Mouse (Mus musculus) myocyte (in vitro differentiated cells): ENCODE measurements around the gene Ino80b. TPM values are rescaled to one million over a fixed set of nuclear protein-coding genes. Genes with fewer than 3 reads are reported as not detected.

ENCODE experiments used
- H3K27me3 ChIP-seq: one replicate; pipeline ENCODE4 v1.6.1; 2011; ENCODE audit not compliant: control insufficient read depth, insufficient read depth, insufficient read length
- H3K36me3 ChIP-seq: one replicate; pipeline ENCODE4 v1.6.1; 2011; ENCODE audit not compliant: control insufficient read depth, insufficient read depth
- H3K4me2 ChIP-seq: one replicate; pipeline ENCODE4 v1.6.1; 2011; ENCODE audit warnings: low read depth, control low read depth
- H3K4me3 ChIP-seq: one replicate; pipeline ENCODE4 v1.5.1; 2011; ENCODE audit warnings: mild to moderate bottlenecking, control low read depth, moderate library complexity
- H3K79me2 ChIP-seq: one replicate; pipeline ENCODE4 v1.6.1; 2011; ENCODE audit not compliant: control insufficient read depth, insufficient read depth
- H3ac ChIP-seq: one replicate; pipeline ENCODE4 v1.6.1; 2011; ENCODE audit not compliant: control insufficient read depth, insufficient read length
- CEBPB ChIP-seq: IDR thresholded peaks from 2 replicates; pipeline ENCODE4 v1.6.1; 2011; ENCODE audit warnings: mild to moderate bottlenecking, moderate library complexity; ENCODE audit not compliant: poor library complexity, insufficient read depth, severe bottlenecking
- E2F4 ChIP-seq: IDR thresholded peaks from one replicate; pipeline ENCODE4 v1.6.1; 2011; ENCODE audit warnings: mild to moderate bottlenecking, control low read depth, moderate library complexity; ENCODE audit not compliant: insufficient read depth
- MAX ChIP-seq: IDR thresholded peaks from one replicate; pipeline ENCODE4 v1.6.1; 2011; ENCODE audit warnings: low read depth, mild to moderate bottlenecking, control low read depth
- MYOD1 ChIP-seq, 3 experiments: IDR thresholded peaks; one replicate each; pipeline ENCODE4 v1.6.1; 2011; ENCODE audit warnings: control low read depth in 2 of 3, low read depth in 2 of 3, mild to moderate bottlenecking in 2 of 3, moderate library complexity in 1 of 3; ENCODE audit not compliant: insufficient read length in 2 of 3, control insufficient read depth in 1 of 3
- MYOG ChIP-seq, 3 experiments: IDR thresholded peaks; one replicate each; pipeline ENCODE4 v1.6.1; 2011; ENCODE audit warnings: control low read depth in 2 of 3, low read depth in 2 of 3, mild to moderate bottlenecking in 2 of 3; ENCODE audit not compliant: insufficient read length in 2 of 3, control insufficient read depth in 1 of 3, insufficient read depth in 1 of 3
- POLR2A ChIP-seq: IDR thresholded peaks from one replicate; pipeline ENCODE4 v1.6.1; 2011; ENCODE audit warnings: low read depth, mild to moderate bottlenecking, control low read depth, moderate library complexity; ENCODE audit not compliant: insufficient read length
- POLR2AphosphoS2 ChIP-seq: IDR thresholded peaks from one replicate; pipeline ENCODE4 v1.6.1; 2011; ENCODE audit warnings: low read depth, control low read depth; ENCODE audit not compliant: insufficient read length
- REST ChIP-seq: IDR thresholded peaks from one replicate; pipeline ENCODE4 v1.6.1; 2011; ENCODE audit warnings: mild to moderate bottlenecking, control low read depth, moderate library complexity; ENCODE audit not compliant: insufficient read depth, insufficient read length
- SRF ChIP-seq: IDR thresholded peaks from one replicate; pipeline ENCODE4 v1.6.1; 2011; ENCODE audit warnings: low read depth; ENCODE audit not compliant: control insufficient read depth, insufficient read length
- TCF12 ChIP-seq: IDR thresholded peaks from one replicate; pipeline ENCODE4 v1.6.1; 2011; ENCODE audit warnings: mild to moderate bottlenecking, control low read depth; ENCODE audit not compliant: poor library complexity, insufficient read depth, severe bottlenecking
- TCF3 ChIP-seq: IDR thresholded peaks from one replicate; pipeline ENCODE4 v1.6.1; 2011; ENCODE audit warnings: low read depth, control low read depth; ENCODE audit not compliant: insufficient read length
- USF1 ChIP-seq: IDR thresholded peaks from one replicate; pipeline ENCODE4 v1.6.1; 2011; ENCODE audit warnings: low read depth, mild to moderate bottlenecking, control low read depth, moderate library complexity
- polyA plus RNA-seq: library from polyadenylated mRNA; unstranded; fragments of >200 nt; fragmentation: generic; extraction: Trizol; gene quantifications from one replicate; pipeline ENCODE4 v1.2.1, GENCODE M21; 2012; ENCODE audit warnings: missing spikeins

Gene Ino80b
- polyA plus RNA-seq, 1 experiment = 38.3 TPM

DNA sequence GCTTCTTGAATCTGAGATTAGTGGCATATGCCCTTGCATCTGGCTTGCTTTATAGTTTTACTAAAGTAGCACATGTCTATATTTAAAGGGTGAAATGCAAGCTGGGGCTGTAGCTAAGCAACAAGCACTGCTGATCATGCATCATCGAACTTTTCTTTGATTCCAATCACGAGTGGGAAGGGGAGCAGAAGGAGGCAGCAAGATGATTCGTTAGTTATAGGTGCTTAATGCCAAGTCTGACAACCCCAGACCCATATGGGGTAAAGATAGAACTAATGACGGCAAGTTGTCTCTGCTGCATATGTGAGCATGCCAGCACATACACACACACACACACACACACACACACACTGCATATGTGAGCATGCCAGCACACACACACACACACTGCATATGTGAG is 21.1 kb downstream of the Ino80b start:
- H3K79me2 ChIP-seq = peaks cover 1% of the 10 kb centered on the region
- H3ac ChIP-seq = no peak overlapping the region
- TF ChIP-seq E2F4 (no peak), POLR2AphosphoS2 (no peak), MYOD1 (IDR thresholded peaks at IDR 0.05; ENCODE audit: control insufficient read depth in 1 of 3, insufficient read length in 2 of 3, low read depth in 2 of 3) (no peak), USF1 (no peak), REST (no peak), TCF12 (no peak), MYOG (IDR thresholded peaks at IDR 0.05; ENCODE audit: control insufficient read depth in 1 of 3, insufficient read depth in 1 of 3, insufficient read length in 2 of 3, low read depth in 2 of 3) (no peak), POLR2A (no peak), TCF3 (no peak), SRF (no peak), MAX (no peak), CEBPB (no peak)
- H3K27me3 ChIP-seq = no peaks in the 10 kb centered on the region
- no peak overlapping the region for H3K4me2 ChIP-seq
- H3K4me3 ChIP-seq = no peak overlapping the region
- no peaks in the 10 kb centered on the region for H3K36me3 ChIP-seq

DNA sequence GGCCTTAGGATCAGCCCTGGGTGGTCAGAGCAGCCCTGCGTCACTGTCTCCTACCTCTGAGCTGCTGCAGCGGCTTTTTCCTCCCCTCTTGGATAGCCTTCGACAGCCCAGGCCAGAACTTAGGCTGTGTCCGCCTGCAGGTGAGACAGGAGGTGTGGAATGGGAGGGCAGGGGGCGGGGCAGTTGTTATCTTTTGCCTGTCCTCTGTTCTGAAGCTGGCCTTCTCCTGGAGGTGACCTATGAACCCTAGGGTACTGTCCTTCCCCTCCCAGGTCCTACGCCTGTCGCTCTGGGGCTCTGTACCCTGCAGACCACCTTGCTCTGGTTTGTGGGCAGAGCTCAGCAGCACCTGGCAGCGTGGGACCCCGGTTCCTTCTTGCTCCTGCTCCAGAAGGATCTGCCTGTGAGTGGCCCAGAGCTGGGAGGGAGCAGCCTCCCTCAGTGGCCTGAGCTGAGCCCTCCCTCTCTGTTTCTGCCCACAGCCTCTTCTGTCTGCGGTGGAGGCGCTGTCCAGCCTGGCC is 22.0 kb downstream of the Ino80b start:
- Histone ChIP-seq H3ac (no peak overlapping the region), H3K79me2 (no peaks in the 10 kb centered on the region), H3K36me3 (no peaks in the 10 kb centered on the region), H3K27me3 (no peaks in the 10 kb centered on the region), H3K4me3 (peak overlapping the region; percentile 49), H3K4me2 (no peak overlapping the region)
- no peak for TF ChIP-seq MAX
- TF ChIP-seq E2F4 = no peak
- no peak for TF ChIP-seq TCF3
- TF ChIP-seq MYOG (IDR thresholded peaks at IDR 0.05; ENCODE audit: control insufficient read depth in 1 of 3, insufficient read depth in 1 of 3, insufficient read length in 2 of 3, low read depth in 2 of 3) = no peak
- no peak for TF ChIP-seq REST
- no peak for TF ChIP-seq CEBPB
- no peak for TF ChIP-seq POLR2AphosphoS2
- no peak for TF ChIP-seq SRF
- no peak for TF ChIP-seq TCF12
- TF ChIP-seq MYOD1 (IDR thresholded peaks at IDR 0.05; ENCODE audit: control insufficient read depth in 1 of 3, insufficient read length in 2 of 3, low read depth in 2 of 3) = no peak
- no peak for TF ChIP-seq POLR2A
- TF ChIP-seq USF1 = no peak

DNA sequence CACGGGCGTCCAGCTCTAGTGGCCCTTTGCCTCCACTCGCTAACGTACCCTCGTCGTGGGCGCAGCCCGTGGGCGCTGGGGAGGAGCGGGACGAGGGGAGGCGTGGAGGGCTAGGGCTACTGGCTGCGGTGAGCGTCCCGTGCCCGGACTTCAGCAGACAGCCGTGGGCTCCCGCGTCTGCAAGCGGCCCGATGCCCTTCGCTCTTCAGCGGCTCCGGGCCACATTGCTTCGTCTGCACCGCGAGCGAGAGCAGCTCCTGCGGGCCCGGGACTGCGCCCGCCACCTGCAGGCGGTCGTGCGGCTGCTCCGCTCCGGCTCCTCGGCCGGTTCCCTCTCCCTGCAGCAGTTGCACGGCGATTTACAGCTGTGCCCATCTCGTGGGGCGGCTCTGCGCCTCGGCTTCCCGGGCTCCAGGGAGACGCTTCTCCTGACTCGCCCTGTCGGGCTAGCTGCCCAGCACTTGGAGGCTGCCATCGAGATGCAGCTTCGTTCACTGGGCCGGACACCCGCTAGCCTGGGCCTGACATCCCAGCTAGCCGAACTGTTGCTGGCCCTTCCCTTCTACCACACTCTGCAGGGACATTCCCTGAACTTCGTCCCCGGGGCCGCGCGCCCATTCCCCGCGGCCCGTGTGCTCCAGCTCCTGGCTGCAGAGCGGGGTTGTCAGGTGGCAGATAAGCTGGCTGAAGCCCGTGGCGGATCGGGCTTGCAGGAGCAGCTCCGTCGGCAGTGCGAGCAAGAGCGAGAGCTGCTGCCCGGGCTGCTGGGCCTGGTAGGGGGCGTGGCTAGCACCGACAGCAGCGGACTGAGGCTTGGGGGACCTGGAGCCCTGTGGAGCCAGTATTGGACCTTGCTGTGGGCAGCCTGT is 23.3 kb downstream of the Ino80b start:
- TF ChIP-seq MAX (no peak), MYOD1 (IDR thresholded peaks at IDR 0.05; ENCODE audit: control insufficient read depth in 1 of 3, insufficient read length in 2 of 3, low read depth in 2 of 3) (no peak), MYOG (IDR thresholded peaks at IDR 0.05; ENCODE audit: control insufficient read depth in 1 of 3, insufficient read depth in 1 of 3, insufficient read length in 2 of 3, low read depth in 2 of 3) (peak in 2 of 3 experiments; percentile 12 to 46), POLR2A (peak; percentile 49), E2F4 (no peak), POLR2AphosphoS2 (peak; percentile 41)
- peak overlapping the region; percentile 38 for H3ac ChIP-seq
- peak overlapping the region; percentile 49 for H3K4me3 ChIP-seq
- no peaks in the 10 kb centered on the region for H3K79me2 ChIP-seq
- no peaks in the 10 kb centered on the region for H3K27me3 ChIP-seq
- peak overlapping the region; percentile 99 for H3K4me2 ChIP-seq
- no peaks in the 10 kb centered on the region for H3K36me3 ChIP-seq

DNA sequence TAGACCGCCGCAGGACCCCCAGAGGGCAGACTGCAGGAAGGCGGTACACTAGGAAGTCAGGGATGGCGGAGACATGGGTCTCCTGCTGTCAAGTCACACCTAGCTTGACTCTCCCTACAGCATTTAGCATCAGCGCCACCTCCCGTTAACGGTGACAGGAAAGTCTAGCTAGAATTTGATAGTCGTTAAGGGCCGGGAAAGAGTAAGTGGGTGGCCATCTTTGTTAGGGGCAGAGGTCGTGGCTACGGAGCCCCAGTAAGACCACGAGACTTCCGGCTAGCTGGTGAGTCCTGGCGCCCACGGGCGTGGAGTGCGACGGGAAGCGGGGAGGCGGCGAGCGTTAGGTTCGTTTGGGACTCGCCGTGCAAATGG is 23.9 kb downstream of the Ino80b start, which contains the start of the genes Ccdc142 and Gm42688:
TSS of gene Ccdc142 (plus strand) at position 286 of the 372 bp plus-strand sequence.
TSS of gene Gm42688 (plus strand) at position 302 of the 372 bp plus-strand sequence.
- TF ChIP-seq SRF (no peak), TCF3 (no peak), CEBPB (no peak), E2F4 (no peak), POLR2AphosphoS2 (peak; percentile 66), MYOG (IDR thresholded peaks at IDR 0.05; ENCODE audit: control insufficient read depth in 1 of 3, insufficient read depth in 1 of 3, insufficient read length in 2 of 3, low read depth in 2 of 3) (peak in 1 of 3 experiments; percentile 3), REST (no peak), MYOD1 (IDR thresholded peaks at IDR 0.05; ENCODE audit: control insufficient read depth in 1 of 3, insufficient read length in 2 of 3, low read depth in 2 of 3) (no peak), USF1 (peak; percentile 38), POLR2A (peak; percentile 69)
- Histone ChIP-seq H3K27me3 (no peaks in the 10 kb centered on the region), H3K79me2 (no peaks in the 10 kb centered on the region), H3K4me2 (peak within 1 kb of the TSS; percentile 99), H3ac (peak within 1 kb of the TSS; percentile 38), H3K36me3 (no peaks in the 10 kb centered on the region), H3K4me3 (peak within 1 kb of the TSS; percentile 49)

DNA sequence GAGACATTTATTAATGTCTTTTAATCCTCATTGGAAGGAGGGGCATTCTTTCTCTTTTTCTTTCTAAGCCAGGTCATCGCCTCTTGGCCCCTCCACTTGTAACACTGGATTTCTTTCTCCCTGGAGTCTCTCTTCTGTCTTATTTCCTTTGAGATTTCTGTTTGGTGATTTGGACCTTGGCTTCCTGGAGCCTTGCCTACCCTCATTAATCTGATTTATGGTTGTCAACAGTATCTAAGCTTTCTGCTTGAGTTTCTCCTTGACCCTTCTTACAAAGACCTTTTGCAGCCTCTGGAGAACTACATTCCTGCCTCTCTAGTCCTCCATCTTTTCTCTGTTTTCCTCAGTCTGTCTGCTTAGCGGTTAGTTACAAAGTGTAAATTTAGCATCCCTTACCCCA is 26.8 kb downstream of the Ino80b start:
- Histone ChIP-seq H3K79me2 (no peaks in the 10 kb centered on the region), H3ac (no peak overlapping the region), H3K27me3 (no peaks in the 10 kb centered on the region), H3K36me3 (no peaks in the 10 kb centered on the region), H3K4me3 (no peak overlapping the region), H3K4me2 (no peak overlapping the region)
- TF ChIP-seq TCF12 (no peak), MYOD1 (IDR thresholded peaks at IDR 0.05; ENCODE audit: control insufficient read depth in 1 of 3, insufficient read length in 2 of 3, low read depth in 2 of 3) (no peak), E2F4 (no peak), POLR2AphosphoS2 (no peak), SRF (no peak), MYOG (IDR thresholded peaks at IDR 0.05; ENCODE audit: control insufficient read depth in 1 of 3, insufficient read depth in 1 of 3, insufficient read length in 2 of 3, low read depth in 2 of 3) (no peak), USF1 (no peak), CEBPB (no peak), MAX (no peak), REST (no peak)
